Mouse (Mus musculus): Measurements from ENCODE around the gene Zfp106.

DNA sequence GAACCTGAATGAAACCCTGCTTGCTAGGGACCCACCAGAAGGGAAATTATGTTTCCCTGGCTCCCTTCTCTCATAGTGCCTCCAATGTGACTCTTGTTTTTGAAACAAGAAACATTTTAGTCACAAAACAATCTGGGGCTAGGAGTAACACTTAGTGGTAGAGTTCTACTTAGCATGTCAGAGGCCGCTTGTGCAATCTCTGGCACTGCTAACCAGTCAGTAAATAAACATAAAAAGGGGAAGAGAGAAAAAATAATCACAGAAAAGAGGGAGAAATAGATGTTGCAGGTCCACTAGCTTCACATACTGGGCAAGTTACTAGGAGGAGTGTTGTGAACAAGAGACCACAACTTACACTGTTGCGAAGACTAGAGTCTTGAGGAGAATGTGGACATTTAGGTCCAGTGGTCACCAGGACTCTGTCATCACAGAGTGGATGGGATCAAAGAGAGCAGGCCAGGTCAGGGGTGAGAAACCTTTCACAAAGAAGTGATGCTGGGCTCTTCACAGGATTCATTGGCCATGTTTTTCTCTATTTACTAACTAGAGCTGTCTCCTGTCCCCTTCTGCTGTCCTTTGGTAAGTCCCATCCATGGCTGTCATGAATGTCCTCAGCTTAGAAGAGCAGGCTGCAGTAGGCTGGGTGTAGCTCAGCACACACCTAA, 98.8 kb downstream of the Zfp106 start:
- no peak for TF ChIP-seq CTCF (IDR thresholded peaks at IDR 0.05; ENCODE audit: extremely low read depth, insufficient read depth, low read length)
- TF ChIP-seq POLR2A (IDR thresholded peaks at IDR 0.05; ENCODE audit: extremely low read depth, insufficient read depth, low read length), result no peak
